Mouse (Mus musculus) embryonic facial prominence, embryonic 11.5 days (tissue): ENCODE results near the gene Capn2. TPM values are rescaled to one million over a fixed set of nuclear protein-coding genes. Genes with fewer than 3 reads are reported as not detected.

Source experiments
- ATAC-seq: fragments of 200-750 bp; cut with Nextera tagmentation; replicated peaks from 2 replicates; pipeline ENCODE4 v1.8.0; 2017; ENCODE audit warnings: low read depth; ENCODE audit not compliant: insufficient number of reproducible peaks, low FRiP score, low TSS enrichment
- DNase-seq: peaks from one replicate; pipeline ENCODE4 v3.0.0-alpha.2; 2015; ENCODE audit warnings: low spot score
- H3K27ac ChIP-seq: fragments of 300-500 bp; sonication (generic); replicated peaks from 2 replicates; pipeline ENCODE4 v1.5.1; 2014; ENCODE audit warnings: mild to moderate bottlenecking, low read depth, low read length, control low read depth
- H3K27me3 ChIP-seq: fragments of 300-500 bp; sonication (generic); 2 replicates; pipeline ENCODE4 v1.6.1; 2014; ENCODE audit warnings: mild to moderate bottlenecking, low read length, moderate library complexity, mixed read lengths; ENCODE audit not compliant: control insufficient read depth, insufficient read depth
- H3K36me3 ChIP-seq: fragments of 300-500 bp; sonication (generic); replicated peaks from 2 replicates; pipeline ENCODE4 v1.6.1; 2014; ENCODE audit warnings: low read depth, mild to moderate bottlenecking, low read length, moderate library complexity, mixed read lengths; ENCODE audit not compliant: control insufficient read depth, insufficient read depth
- H3K4me1 ChIP-seq: fragments of 300-500 bp; sonication (generic); 2 replicates; pipeline ENCODE4 v1.6.1; 2014; ENCODE audit warnings: low read length, mixed read lengths; ENCODE audit not compliant: control insufficient read depth, insufficient read depth
- H3K4me2 ChIP-seq: fragments of 300-500 bp; sonication (generic); 2 replicates; pipeline ENCODE4 v1.6.1; 2014; ENCODE audit warnings: low read depth, mild to moderate bottlenecking, control low read depth, low read length, moderate library complexity
- H3K4me3 ChIP-seq: fragments of 300-500 bp; sonication (generic); 2 replicates; pipeline ENCODE4 v1.5.1; 2014; ENCODE audit warnings: low read depth, low read length, control low read depth
- H3K9ac ChIP-seq: fragments of 300-500 bp; sonication (generic); replicated peaks from 2 replicates; pipeline ENCODE4 v1.6.1; 2014; ENCODE audit warnings: mild to moderate bottlenecking, control low read depth, low read length
- H3K9me3 ChIP-seq: fragments of 300-500 bp; sonication (generic); replicated peaks from 2 replicates; pipeline ENCODE4 v1.6.1; 2016; ENCODE audit warnings: mild to moderate bottlenecking, low read length, inconsistent platforms, mixed read lengths; ENCODE audit not compliant: control insufficient read depth
- WGBS: fragments of 180-500 bp; shearing (Covaris S2); extraction: QIAGEN DNeasy Blood & Tissue Kit; methylation state at CpG from one replicate; pipeline ENCODE4 v1.1.7; 2014; 5-methylcytosine and 5-hydroxymethylcytosine counted together
- polyA plus RNA-seq: library from polyadenylated mRNA; unstranded; fragments of >200 nt; fragmentation: Nextera tagmentation; extraction: Ambion mirVana; gene quantifications from 2 replicates; pipeline ENCODE4 v1.2.1, GENCODE M21; 2014

Capn2 gene
- polyA plus RNA-seq, 1 experiment from 2014 or later: 80.8 TPM

GRCm38 (mm10) chr1:182425176-182425575, 92.2 kb downstream of the Capn2 start:
- Histone ChIP-seq H3K27ac (no peak overlapping the region), H3K27me3 (no peaks in the 10 kb centered on the region), H3K4me1 (no peaks in the 10 kb centered on the region), H3K4me3 (no peak overlapping the region), H3K9ac (no peak overlapping the region), H3K9me3 (no peaks in the 10 kb centered on the region), H3K4me2 (no peak overlapping the region), H3K36me3 (no peaks in the 10 kb centered on the region)
- ATAC-seq (no peak), DNase-seq (no peak)
- WGBS: 71% methylated on average over 3 of the region's 3 CpGs

- ATAC-seq: no peak
- no peak overlapping the region for H3K9ac ChIP-seq
- no peaks in the 10 kb centered on the region for H3K4me1 ChIP-seq
- DNase-seq: no peak
- no peak overlapping the region for H3K27ac ChIP-seq
- no peak overlapping the region for H3K4me2 ChIP-seq
- H3K9me3 ChIP-seq: no peaks in the 10 kb centered on the region
- no peaks in the 10 kb centered on the region for H3K36me3 ChIP-seq
- H3K4me3 ChIP-seq: no peak overlapping the region
- 89% methylated on average over 2 of the region's 2 CpGs for WGBS
- H3K27me3 ChIP-seq: no peaks in the 10 kb centered on the region
These were observed 93.1 kb downstream of the Capn2 start for GRCm38 (mm10) chr1:182424274-182424673.

- no peaks in the 10 kb centered on the region for H3K27me3 ChIP-seq
- WGBS: 59% methylated on average over 3 of the region's 3 CpGs
- no peak for ATAC-seq
These were observed 97.9 kb downstream of the Capn2 start for GRCm38 (mm10) chr1:182419481-182419880.

More at GRCm38 (mm10) chr1:182419481-182419880, 97.9 kb downstream of the Capn2 start:
- H3K4me3 ChIP-seq: no peak overlapping the region
- DNase-seq: no peak
- H3K4me2 ChIP-seq: no peak overlapping the region
- H3K9me3 ChIP-seq: no peaks in the 10 kb centered on the region
- no peak overlapping the region for H3K9ac ChIP-seq
- H3K36me3 ChIP-seq: no peaks in the 10 kb centered on the region
- no peaks in the 10 kb centered on the region for H3K4me1 ChIP-seq
- H3K27ac ChIP-seq: no peak overlapping the region

Other genes with a start within 250 kb of the Capn2 start
- 82.5 and 87.6 TPM in 2 replicates for gene Degs1, start 234.8 kb downstream of the Capn2 start, polyA plus RNA-seq
- gene Fbxo28, start 176.0 kb downstream of the Capn2 start, polyA plus RNA-seq: 29.6 and 31.8 TPM in 2 replicates
- 40.2 and 42.5 TPM in 2 replicates for gene Trp53bp2, start 108.4 kb downstream of the Capn2 start, polyA plus RNA-seq
- gene Capn8, start 47.4 kb upstream of the Capn2 start, polyA plus RNA-seq: not detected in 2 replicates
- not detected in 2 replicates for gene Ccdc185, start 231.6 kb upstream of the Capn2 start, polyA plus RNA-seq
- 13.1 and 16.8 TPM in 2 replicates for gene Susd4, start 246.3 kb upstream of the Capn2 start, polyA plus RNA-seq